Mouse (Mus musculus) midbrain, embryonic 12.5 days (tissue): Measurements from ENCODE around the gene Ccnt1. TPM values are rescaled to one million over a fixed set of nuclear protein-coding genes. Genes with fewer than 3 reads are reported as not detected.
"Not testable (repeated sequence)": the region's sequence is repeated elsewhere in the genome, so short reads cannot be mapped to it uniquely, and the experiment has no call there.

Experiments
- ATAC-seq: fragments of 200-750 bp; cut with Nextera tagmentation; 2 replicates; pipeline ENCODE4 v1.8.0; 2017; ENCODE audit warnings: low read depth, moderate TSS enrichment, moderate library complexity; ENCODE audit not compliant: low FRiP score
- H3K27ac ChIP-seq: fragments of 300-500 bp; sonication (generic); replicated peaks from 2 replicates; pipeline ENCODE4 v1.5.1; 2016; ENCODE audit warnings: mild to moderate bottlenecking
- H3K27me3 ChIP-seq: fragments of 300-500 bp; sonication (generic); 2 replicates; pipeline ENCODE4 v1.6.1; 2016; ENCODE audit warnings: mild to moderate bottlenecking
- H3K36me3 ChIP-seq: fragments of 300-500 bp; sonication (generic); 2 replicates; pipeline ENCODE4 v1.6.1; 2016
- H3K4me1 ChIP-seq: fragments of 300-500 bp; sonication (generic); 2 replicates; pipeline ENCODE4 v1.6.1; 2016
- H3K4me2 ChIP-seq: fragments of 300-500 bp; sonication (generic); replicated peaks from 2 replicates; pipeline ENCODE4 v1.6.1; 2016; ENCODE audit warnings: mild to moderate bottlenecking, moderate library complexity
- H3K4me3 ChIP-seq: fragments of 300-500 bp; sonication (generic); 2 replicates; pipeline ENCODE4 v1.5.1; 2016; ENCODE audit warnings: mild to moderate bottlenecking
- H3K9ac ChIP-seq: fragments of 300-500 bp; sonication (generic); replicated peaks from 2 replicates; pipeline ENCODE4 v1.6.1; 2016; ENCODE audit warnings: mild to moderate bottlenecking, moderate library complexity
- H3K9me3 ChIP-seq: fragments of 300-500 bp; sonication (generic); 2 replicates; pipeline ENCODE4 v1.6.1; 2016; ENCODE audit warnings: mild to moderate bottlenecking
- WGBS: fragments of 180-500 bp; shearing (Covaris S2); methylation state at CpG from one replicate; pipeline ENCODE4 v1.1.7; 2016; 5-methylcytosine and 5-hydroxymethylcytosine counted together
- polyA plus RNA-seq: library from polyadenylated mRNA; unstranded; fragments of >200 nt; fragmentation: Nextera tagmentation; extraction: Ambion mirVana; gene quantifications from 2 replicates; pipeline ENCODE4 v1.2.1, GENCODE M21; 2016

Ccnt1 gene
- polyA plus RNA-seq, 1 experiment from 2014 or later: 63.3 TPM

DNA sequence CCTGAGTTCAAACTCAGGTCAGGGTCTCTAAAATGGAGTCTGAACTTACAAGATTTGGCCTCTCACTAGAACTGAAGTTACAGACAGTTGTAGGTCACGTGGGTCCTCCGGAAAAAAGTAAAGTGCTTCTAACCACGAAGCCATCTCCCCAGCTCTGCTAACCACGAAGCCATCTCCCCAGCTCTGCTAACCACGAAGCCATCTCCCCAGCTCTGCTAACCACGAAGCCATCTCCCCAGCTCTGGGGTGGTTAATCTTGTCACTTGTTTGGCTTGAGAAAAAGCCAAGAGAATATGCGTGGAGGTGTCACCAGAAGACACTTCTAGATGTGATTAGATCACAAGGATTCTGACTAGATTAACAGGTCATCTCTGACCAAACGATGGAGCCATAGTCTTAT lies 56.6 kb downstream of the Ccnt1 start:
- Histone ChIP-seq H3K27ac (no peak overlapping the region), H3K4me2 (no peak overlapping the region), H3K9ac (no peak overlapping the region), H3K4me3 (no peak overlapping the region), H3K4me1 (peaks cover 6% of the 10 kb centered on the region), H3K9me3 (no peaks in the 10 kb centered on the region), H3K36me3 (peaks cover 12% of the 10 kb centered on the region), H3K27me3 (no peaks in the 10 kb centered on the region)
- no peak for ATAC-seq
- WGBS: 83% methylated on average over 8 of the region's 8 CpGs

DNA sequence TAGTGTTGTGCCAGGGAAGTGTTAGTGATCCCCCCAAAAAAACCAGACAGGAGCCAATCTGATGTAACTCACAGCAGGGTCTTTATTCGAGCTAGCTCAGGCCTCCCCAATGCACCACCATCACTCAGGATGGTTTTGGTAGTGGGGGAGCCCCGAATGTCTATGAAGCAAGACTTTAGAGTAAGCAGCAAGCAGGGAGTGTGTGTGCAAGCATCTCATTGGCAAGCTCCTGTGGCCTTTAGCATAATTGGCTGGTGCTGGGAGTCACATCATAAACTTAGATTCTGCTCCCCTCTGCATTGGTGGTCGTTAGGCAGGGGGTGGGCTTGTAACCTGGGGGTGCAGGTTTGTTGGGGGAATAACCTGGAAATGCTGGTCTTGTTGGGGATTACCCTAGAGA lies 57.0 kb downstream of the Ccnt1 start:
- H3K4me1 ChIP-seq, H3K9ac ChIP-seq, H3K9me3 ChIP-seq, H3K27me3 ChIP-seq, ATAC-seq, H3K27ac ChIP-seq, H3K4me2 ChIP-seq, H3K4me3 ChIP-seq: not testable (repeated sequence)
- peaks cover 12% of the 10 kb centered on the region for H3K36me3 ChIP-seq
- 80% methylated on average over 3 of the region's 3 CpGs for WGBS

DNA sequence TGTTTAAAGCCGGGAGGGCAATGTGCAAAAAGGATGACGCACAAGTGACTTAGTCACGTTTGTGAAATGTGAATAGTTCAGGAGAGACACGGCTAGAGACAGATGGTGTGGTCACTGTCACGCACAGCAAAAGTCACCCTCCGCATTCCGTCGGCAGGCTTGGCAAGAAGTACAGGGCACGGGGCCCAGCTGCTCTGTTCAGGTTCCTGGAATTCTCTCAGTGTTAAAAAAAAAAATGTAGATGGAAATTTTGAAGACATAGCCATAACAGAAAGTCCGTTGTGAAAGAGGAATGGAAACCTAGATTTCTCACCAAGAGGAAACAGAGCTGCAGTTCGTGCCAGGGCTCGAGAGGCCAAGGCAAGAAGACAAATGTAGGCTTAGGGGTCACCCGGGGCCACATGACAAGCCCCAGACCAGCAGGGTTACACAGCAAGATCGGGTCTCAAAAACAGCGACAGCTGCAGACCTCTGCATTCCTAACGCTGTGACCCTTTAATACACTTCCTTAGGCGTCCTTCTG lies 57.9 kb downstream of the Ccnt1 start:
- WGBS: 52% methylated on average over 17 of the region's 17 CpGs
- ATAC-seq: no peak
- Histone ChIP-seq H3K27me3 (no peaks in the 10 kb centered on the region), H3K9ac (no peak overlapping the region), H3K9me3 (no peaks in the 10 kb centered on the region), H3K36me3 (peaks cover 4% of the 10 kb centered on the region), H3K4me1 (peaks cover 6% of the 10 kb centered on the region), H3K4me3 (no peak overlapping the region), H3K27ac (no peak overlapping the region), H3K4me2 (no peak overlapping the region)

DNA sequence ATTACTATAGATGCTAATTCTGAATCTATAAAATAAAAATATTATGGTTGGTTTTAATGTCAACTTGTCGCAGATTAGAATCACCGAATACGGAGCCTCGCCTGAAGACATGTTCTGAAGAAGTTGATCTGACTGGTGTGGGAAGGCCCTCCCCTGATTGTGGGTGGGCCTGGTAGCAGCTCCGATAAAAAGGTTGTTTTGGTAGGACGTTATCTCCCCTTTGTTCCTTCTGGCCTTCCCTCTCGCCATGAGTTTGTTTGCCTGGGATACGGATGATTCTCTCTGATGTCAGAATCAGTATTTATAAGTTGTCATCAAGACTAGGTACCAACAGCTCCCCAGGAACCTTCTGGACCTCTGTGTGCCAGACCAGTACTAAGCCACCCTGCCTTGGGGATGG lies 58.5 kb downstream of the Ccnt1 start:
- H3K4me1 ChIP-seq: peaks cover 6% of the 10 kb centered on the region
- H3K27me3 ChIP-seq: no peaks in the 10 kb centered on the region
- H3K9ac ChIP-seq: no peak overlapping the region
- WGBS: 51% methylated on average over 8 of the region's 8 CpGs
- H3K4me2 ChIP-seq: no peak overlapping the region
- no peak overlapping the region for H3K4me3 ChIP-seq
- no peak for ATAC-seq
- no peak overlapping the region for H3K27ac ChIP-seq
- H3K36me3 ChIP-seq: no peaks in the 10 kb centered on the region
- no peaks in the 10 kb centered on the region for H3K9me3 ChIP-seq

DNA sequence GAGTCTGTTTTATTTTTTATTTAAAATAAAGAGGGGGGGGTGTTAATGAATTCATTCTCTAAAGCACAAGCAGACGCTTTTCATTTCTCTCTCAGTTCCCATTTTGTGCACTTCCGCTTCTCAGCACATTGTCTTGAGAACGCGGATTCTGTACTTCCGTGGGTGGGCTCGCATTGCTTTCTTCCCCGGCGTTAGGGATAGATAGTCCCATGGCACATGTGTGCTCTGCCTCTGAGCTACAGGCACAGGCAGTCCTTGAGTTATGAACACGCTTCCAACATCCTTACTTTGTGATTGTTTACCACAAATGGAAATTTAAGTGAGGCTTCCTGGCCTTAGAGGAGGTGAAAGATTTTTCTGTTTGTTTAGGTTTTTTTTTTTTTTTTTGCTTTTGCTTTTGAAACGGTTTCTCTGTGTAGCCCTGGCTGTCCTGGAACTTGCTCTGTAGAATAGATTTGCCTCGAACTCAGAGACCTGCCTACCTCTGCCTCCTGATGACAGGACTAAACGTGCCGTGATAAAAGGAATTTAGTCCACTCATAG lies 59.3 kb downstream of the Ccnt1 start:
- WGBS: 49% methylated on average over 13 of the region's 13 CpGs
- Histone ChIP-seq H3K4me1 (peaks cover 6% of the 10 kb centered on the region), H3K4me2 (no peak overlapping the region)

DNA sequence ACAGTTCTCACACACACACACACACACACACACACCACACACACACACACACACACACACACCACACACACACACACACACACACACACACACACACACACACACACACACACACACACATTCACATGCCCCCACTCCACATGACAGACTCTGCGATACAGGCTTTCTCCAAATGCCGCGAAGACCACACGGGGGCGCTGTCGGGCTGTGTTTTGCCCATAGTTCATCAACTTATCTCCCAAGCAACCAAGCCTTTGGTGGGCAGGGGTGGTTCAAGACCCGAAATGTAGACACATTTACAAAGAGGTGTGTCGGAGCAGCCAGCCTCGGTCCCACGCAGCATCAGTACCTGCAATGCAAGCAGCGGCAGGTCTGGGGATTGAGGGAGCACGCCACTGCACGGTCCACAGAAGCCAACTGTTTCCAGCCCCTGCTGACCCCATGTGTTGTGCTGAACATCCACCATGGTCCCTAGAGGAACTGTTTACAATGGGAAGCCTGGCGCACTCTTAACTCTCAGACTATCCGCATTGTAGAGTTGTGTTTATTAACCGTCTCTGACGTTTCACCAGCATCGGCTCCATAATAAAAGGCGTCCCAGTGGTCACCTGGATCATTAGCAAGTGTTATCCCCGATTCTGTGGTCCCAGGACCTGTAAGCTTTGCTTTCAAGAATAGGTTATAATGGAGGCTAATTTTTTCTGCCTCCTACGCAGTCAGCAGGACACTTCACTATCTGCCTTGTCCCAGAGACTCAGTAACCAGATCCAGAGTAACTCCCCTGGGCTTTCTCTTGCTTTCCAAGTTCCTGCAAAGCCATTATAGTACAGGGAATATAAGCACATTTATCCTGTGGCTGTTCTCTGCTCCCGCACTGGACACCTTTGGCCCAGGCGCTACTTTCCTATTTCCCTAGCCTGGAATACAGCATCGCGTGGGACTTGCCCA lies 60.0 kb downstream of the Ccnt1 start:
- H3K4me1 ChIP-seq: peaks cover 6% of the 10 kb centered on the region
- no peaks in the 10 kb centered on the region for H3K9me3 ChIP-seq
- peak overlapping the region; percentile 5; the same call in 1 of the 2 replicates for H3K4me3 ChIP-seq
- peak overlapping the region; percentile 47 for H3K4me2 ChIP-seq
- WGBS: 29% methylated on average over 25 of the region's 25 CpGs
- H3K9ac ChIP-seq: no peak overlapping the region
- no peaks in the 10 kb centered on the region for H3K36me3 ChIP-seq
- no peak overlapping the region for H3K27ac ChIP-seq
- ATAC-seq: no peak
- no peaks in the 10 kb centered on the region for H3K27me3 ChIP-seq

More for the DNA sequence above, 59.3 kb downstream of the Ccnt1 start:
- Histone ChIP-seq H3K9ac (no peak overlapping the region), H3K36me3 (no peaks in the 10 kb centered on the region), H3K9me3 (no peaks in the 10 kb centered on the region), H3K4me3 (no peak overlapping the region), H3K27ac (no peak overlapping the region), H3K27me3 (no peaks in the 10 kb centered on the region)
- no peak for ATAC-seq

DNA sequence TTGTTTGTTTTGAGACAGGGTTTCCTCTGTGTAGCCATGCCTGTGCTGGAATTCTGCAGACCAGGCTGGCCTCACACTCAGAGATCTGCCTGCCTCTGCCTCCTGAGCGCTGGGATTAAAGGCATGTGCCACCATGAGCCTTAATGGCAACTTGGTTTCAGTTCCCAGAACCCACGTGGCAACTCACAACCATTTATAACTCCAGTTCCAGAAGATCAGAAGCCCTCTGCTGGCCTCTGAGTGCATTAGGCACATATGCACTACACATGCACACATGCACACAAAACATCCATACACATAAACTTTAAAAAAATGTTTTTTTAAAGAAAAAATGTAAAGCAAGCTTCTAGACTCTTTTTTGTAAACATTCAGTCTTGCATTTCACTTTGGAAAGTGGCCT lies 61.3 kb downstream of the Ccnt1 start:
- Histone ChIP-seq H3K9me3 (no peaks in the 10 kb centered on the region), H3K9ac (no peak overlapping the region), H3K4me1 (peaks cover 6% of the 10 kb centered on the region), H3K36me3 (no peaks in the 10 kb centered on the region), H3K4me2 (no peak overlapping the region), H3K27ac (no peak overlapping the region), H3K4me3 (no peak overlapping the region), H3K27me3 (no peaks in the 10 kb centered on the region)
- no peak for ATAC-seq
- 67% methylated on average over 2 of the region's 2 CpGs for WGBS

DNA sequence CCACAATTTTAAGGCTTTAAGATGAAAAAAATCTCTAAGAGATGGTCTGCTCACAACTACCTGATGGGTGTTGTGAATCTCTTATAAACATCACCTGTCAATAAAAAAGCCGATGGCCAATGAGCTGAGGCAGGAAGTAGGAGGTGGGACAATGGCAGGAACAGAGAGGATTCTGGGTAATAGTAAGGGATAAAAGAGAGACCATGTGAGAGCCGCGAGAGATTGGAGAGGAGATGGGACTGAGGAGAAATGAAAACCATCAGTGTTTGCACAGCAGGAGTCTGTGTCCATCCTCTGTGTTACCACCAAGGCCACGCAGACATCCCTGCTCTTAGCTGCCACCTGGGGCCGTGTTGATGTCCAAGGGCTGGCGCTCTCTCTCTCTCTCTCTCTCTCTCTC lies 63.4 kb downstream of the Ccnt1 start:
- H3K4me3 ChIP-seq: no peak overlapping the region
- H3K9me3 ChIP-seq: no peaks in the 10 kb centered on the region
- H3K27ac ChIP-seq: no peak overlapping the region
- peaks cover 6% of the 10 kb centered on the region for H3K4me1 ChIP-seq
- no peaks in the 10 kb centered on the region for H3K27me3 ChIP-seq
- no peak for ATAC-seq
- H3K9ac ChIP-seq: no peak overlapping the region
- H3K4me2 ChIP-seq: no peak overlapping the region
- no peaks in the 10 kb centered on the region for H3K36me3 ChIP-seq
- WGBS: 85% methylated on average over 6 of the region's 6 CpGs

DNA sequence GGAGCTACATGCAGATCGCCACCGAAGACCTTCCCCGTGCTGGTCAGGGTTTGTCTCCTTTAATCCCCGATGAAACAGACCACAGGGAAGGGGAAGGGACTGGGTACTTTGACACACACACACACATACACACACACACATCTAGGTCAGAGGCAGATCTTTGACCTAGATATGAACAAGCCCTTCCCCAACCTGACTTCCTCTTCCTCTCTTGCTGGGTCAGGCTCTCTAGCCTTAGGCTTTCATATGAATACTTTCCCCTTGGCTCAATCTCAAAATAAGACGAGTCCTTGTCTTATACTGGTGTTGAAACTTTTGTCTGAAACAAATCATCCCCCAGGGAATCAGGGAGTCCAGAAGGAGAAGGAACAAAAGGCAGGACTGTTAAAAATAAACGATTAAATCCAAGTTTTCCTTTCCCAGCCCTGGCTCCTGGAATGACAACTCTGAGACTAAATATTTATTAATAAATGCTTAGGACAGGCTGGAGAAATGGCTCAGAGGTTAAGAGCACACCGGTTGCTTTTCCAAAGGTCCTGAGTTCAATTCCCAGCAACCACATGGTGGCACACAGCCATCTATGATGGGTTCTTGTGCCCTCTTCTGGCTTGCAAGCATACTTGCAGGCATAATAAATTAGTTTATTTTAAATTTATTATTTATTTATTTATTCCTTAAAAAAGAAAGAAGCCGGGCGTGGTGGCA lies 64.3 kb downstream of the Ccnt1 start:
- Histone ChIP-seq H3K27me3 (no peaks in the 10 kb centered on the region), H3K27ac (no peak overlapping the region), H3K4me1 (peaks cover 6% of the 10 kb centered on the region), H3K4me2 (no peak overlapping the region), H3K9ac (no peak overlapping the region), H3K4me3 (no peak overlapping the region), H3K9me3 (no peaks in the 10 kb centered on the region), H3K36me3 (no peaks in the 10 kb centered on the region)
- no peak for ATAC-seq
- 87% methylated on average over 9 of the region's 9 CpGs for WGBS

DNA sequence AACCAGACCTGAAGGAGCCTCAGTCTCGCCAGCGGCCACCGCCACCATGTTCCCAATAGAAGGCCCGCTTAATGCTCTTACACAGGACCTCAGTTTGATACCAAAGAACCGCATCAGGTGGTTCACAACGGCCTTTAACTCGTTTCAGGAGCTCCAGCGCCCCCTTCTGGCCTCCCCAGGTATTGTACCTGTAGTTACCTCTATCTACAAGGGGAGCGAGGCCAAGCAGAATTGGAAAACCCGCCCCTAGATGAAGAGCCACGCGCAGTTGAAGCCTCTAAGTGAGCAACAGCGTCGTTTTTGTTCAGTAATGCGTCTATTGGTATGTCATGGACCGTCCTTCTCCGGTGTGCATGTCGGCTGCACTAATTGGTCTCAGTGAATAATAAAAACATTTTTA lies 66.2 kb downstream of the Ccnt1 start:
- Histone ChIP-seq H3K4me1 (no peaks in the 10 kb centered on the region), H3K27ac (no peak overlapping the region), H3K36me3 (no peaks in the 10 kb centered on the region), H3K4me3 (no peak overlapping the region), H3K4me2 (no peak overlapping the region), H3K27me3 (no peaks in the 10 kb centered on the region), H3K9ac (no peak overlapping the region), H3K9me3 (no peaks in the 10 kb centered on the region)
- 12% methylated on average over 18 of the region's 18 CpGs for WGBS
- no peak for ATAC-seq

DNA sequence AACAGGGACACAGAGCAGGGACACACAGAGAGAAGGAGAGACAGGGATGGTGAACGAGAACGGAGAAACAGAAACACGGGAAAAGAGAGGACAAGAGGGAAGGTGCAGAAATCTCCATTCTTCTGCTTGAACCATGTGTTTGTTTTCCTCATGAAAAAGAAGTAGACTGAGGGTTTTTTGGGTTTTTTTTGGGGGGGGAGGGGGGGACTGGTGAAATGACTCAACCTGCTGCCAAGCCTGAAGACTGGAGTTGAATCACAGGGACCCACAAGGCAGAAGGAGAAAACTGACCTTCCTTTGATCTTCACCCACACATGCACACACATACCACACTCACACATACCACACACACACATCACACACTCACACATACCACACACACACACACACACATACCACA lies 67.4 kb downstream of the Ccnt1 start:
- Histone ChIP-seq H3K9me3 (no peaks in the 10 kb centered on the region), H3K4me2 (no peak overlapping the region), H3K9ac (no peak overlapping the region), H3K36me3 (no peaks in the 10 kb centered on the region), H3K27ac (no peak overlapping the region), H3K4me1 (no peaks in the 10 kb centered on the region), H3K4me3 (no peak overlapping the region), H3K27me3 (no peaks in the 10 kb centered on the region)
- ATAC-seq: no peak
- 79% methylated on average over 3 of the region's 3 CpGs for WGBS

DNA sequence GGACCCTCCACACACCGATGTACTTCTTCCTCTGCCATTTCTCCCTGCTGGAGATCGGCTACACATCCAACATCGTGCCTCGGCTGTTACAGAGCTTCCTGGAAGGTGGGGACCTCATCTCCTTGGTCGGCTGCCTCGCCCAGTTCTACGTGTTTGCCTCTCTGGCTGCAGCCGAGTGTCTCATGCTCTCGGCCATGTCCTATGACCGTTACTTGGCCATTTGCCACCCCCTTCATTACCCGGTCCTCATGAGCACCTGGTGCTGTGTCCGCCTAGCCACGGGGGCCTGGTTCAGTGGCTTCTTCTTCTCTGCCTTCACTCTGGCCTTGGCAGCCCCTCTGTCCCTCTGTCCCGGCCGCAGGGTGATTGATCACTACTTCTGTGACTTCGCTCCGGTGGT lies 73.1 kb downstream of the Ccnt1 start:
- WGBS: 89% methylated on average over 17 of the region's 17 CpGs
- Histone ChIP-seq H3K27ac (no peak overlapping the region), H3K9me3 (no peaks in the 10 kb centered on the region), H3K9ac (no peak overlapping the region), H3K4me3 (no peak overlapping the region), H3K4me1 (no peaks in the 10 kb centered on the region), H3K4me2 (no peak overlapping the region), H3K27me3 (no peaks in the 10 kb centered on the region), H3K36me3 (no peaks in the 10 kb centered on the region)
- no peak for ATAC-seq
